Mouse (Mus musculus): ENCODE measurements around the gene Ppard. TPM values are rescaled to one million over a fixed set of nuclear protein-coding genes. Genes with fewer than 3 reads are reported as not detected.

Gene Ppard
- 2.1 and 2.9 TPM in 2 replicates for polyA plus RNA-seq (2015; fragmentation: Nextera tagmentation; extraction: Ambion mirVana)

GRCm38 (mm10) chr17:28232475-28233060, at the start of gene Ppard:
Gene Ppard, plus strand, starts transcription at chr17:28232700.
- under 1% methylated on average over 42 of the region's 57 CpGs for WGBS
- peaks cover 12% of the 10 kb centered on the region for H3K4me1 ChIP-seq
- peak within 1 kb of the TSS; percentile 75 for H3K4me2 ChIP-seq
- H3K27me3 ChIP-seq, result peaks cover 3% of the 10 kb centered on the region; the same call in 1 of the 2 replicates
- ATAC-seq (ENCODE audit: borderline replicate concordance, extremely low read depth, low FRiP score, low TSS enrichment), result peak; percentile 95
- peak within 1 kb of the TSS; percentile 91 for H3K9ac ChIP-seq
- no peaks in the 10 kb centered on the region for H3K36me3 ChIP-seq
- peak within 1 kb of the TSS; percentile 86 for H3K4me3 ChIP-seq
- H3K27ac ChIP-seq, result peak within 1 kb of the TSS; percentile 86
- H3K9me3 ChIP-seq, result no peaks in the 10 kb centered on the region

DNA sequence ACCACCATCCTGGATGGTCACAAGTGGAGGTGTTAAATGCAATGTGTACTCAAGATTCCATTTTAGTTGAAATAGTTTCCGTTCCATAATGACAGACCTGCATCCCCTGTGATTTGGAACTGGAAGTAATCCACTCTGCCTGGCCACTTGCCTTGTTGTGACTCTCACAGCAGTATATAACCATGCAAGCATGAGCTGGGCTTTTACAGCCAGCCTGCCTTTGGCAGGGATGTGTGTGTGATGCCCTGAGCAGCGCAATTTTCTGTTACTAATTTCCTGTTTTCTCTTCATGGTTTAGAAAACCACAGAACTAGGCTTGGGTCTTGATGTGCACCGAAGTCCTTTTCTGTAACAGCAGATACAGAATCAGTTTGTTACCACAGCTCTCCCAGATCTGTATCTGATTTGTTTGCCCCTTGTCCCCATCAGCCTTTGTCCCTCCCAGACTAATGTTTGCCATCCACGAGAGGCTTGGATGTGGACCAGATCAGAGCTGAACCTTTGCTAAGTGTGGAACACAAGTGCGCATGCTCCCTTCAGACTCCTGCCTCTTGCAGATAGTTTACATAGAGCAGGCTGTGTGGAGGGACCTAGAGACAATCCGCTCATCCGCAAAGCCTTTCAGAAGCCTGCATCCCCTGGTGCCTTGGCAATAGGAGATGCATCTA, 47.4 kb upstream of the Ppard start:
- ATAC-seq (ENCODE audit: borderline replicate concordance, extremely low read depth, low FRiP score, low TSS enrichment), result no peak
- WGBS, result 68% methylated on average over 7 of the region's 7 CpGs
- H3K4me3 ChIP-seq, result no peak overlapping the region
- H3K27me3 ChIP-seq, result no peaks in the 10 kb centered on the region
- H3K4me2 ChIP-seq, result no peak overlapping the region
- H3K4me1 ChIP-seq, result peaks cover 25% of the 10 kb centered on the region
- H3K9me3 ChIP-seq, result no peaks in the 10 kb centered on the region
- H3K9ac ChIP-seq, result no peak overlapping the region
- H3K27ac ChIP-seq, result no peak overlapping the region
- peaks cover 5% of the 10 kb centered on the region; the same call in 1 of the 2 replicates for H3K36me3 ChIP-seq

- ATAC-seq (ENCODE audit: borderline replicate concordance, extremely low read depth, low FRiP score, low TSS enrichment), result no peak
- peaks cover 25% of the 10 kb centered on the region; the same call in 1 of the 2 replicates for H3K36me3 ChIP-seq
- 85% methylated on average over 5 of the region's 5 CpGs for WGBS
- H3K4me2 ChIP-seq, result no peak overlapping the region
- peaks cover 6% of the 10 kb centered on the region; the same call in 1 of the 2 replicates for H3K4me1 ChIP-seq
- no peak overlapping the region for H3K27ac ChIP-seq
- H3K4me3 ChIP-seq, result no peak overlapping the region
- no peaks in the 10 kb centered on the region for H3K9me3 ChIP-seq
- H3K9ac ChIP-seq, result no peak overlapping the region
- H3K27me3 ChIP-seq, result no peaks in the 10 kb centered on the region
Measured at GRCm38 (mm10) chr17:28188313-28188712, 44.2 kb upstream of the Ppard start.

- Histone ChIP-seq H3K4me1 (0 out of 2 replicates have a peak, but pooled peaks cover 4% of the 10 kb centered on the region), H3K27me3 (no peaks in the 10 kb centered on the region), H3K36me3 (peaks cover 49% of the 10 kb centered on the region), H3K9ac (no peak overlapping the region), H3K9me3 (no peaks in the 10 kb centered on the region), H3K4me3 (no peak overlapping the region), H3K4me2 (no peak overlapping the region), H3K27ac (no peak overlapping the region)
- ATAC-seq (ENCODE audit: borderline replicate concordance, extremely low read depth, low FRiP score, low TSS enrichment), result no peak
- WGBS, result 56% methylated on average over 1 of the region's 1 CpGs
Measured at GRCm38 (mm10) chr17:28192754-28193153, 39.7 kb upstream of the Ppard start.

DNA sequence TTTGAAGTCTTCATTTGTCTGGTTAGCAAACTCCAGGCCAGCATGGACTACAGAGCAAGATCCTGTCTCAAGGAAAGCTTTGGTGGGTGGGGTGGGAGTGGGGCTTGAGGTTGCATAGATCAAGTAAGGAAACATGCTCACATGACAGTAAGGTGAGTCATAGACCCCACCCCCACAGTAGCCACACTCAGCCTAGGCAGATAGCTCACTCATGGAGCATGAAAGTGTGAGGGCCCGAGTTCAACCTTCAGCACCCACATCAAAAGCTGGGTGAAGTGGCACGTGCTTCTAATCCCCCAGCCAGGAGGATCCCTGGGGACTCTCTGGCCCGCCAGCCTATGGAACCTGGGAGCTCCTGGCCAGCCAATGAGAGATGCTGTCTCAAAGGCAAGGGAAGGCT, 38.9 kb upstream of the Ppard start:
- Histone ChIP-seq H3K4me3 (no peak overlapping the region), H3K9me3 (no peaks in the 10 kb centered on the region), H3K36me3 (peaks cover 54% of the 10 kb centered on the region), H3K27me3 (no peaks in the 10 kb centered on the region), H3K4me1 (0 out of 2 replicates have a peak, but pooled peaks cover 8% of the 10 kb centered on the region), H3K9ac (no peak overlapping the region), H3K4me2 (no peak overlapping the region), H3K27ac (no peak overlapping the region)
- ATAC-seq (ENCODE audit: borderline replicate concordance, extremely low read depth, low FRiP score, low TSS enrichment), result no peak
- WGBS, result 92% methylated on average over 3 of the region's 3 CpGs

- Histone ChIP-seq H3K36me3 (peaks cover 58% of the 10 kb centered on the region), H3K27ac (no peak overlapping the region), H3K9ac (no peak overlapping the region), H3K4me1 (0 out of 2 replicates have a peak, but pooled peaks cover 8% of the 10 kb centered on the region), H3K4me3 (no peak overlapping the region), H3K9me3 (no peaks in the 10 kb centered on the region), H3K4me2 (no peak overlapping the region), H3K27me3 (no peaks in the 10 kb centered on the region)
- ATAC-seq (ENCODE audit: borderline replicate concordance, extremely low read depth, low FRiP score, low TSS enrichment), result no peak
- 94% methylated on average over 10 of the region's 10 CpGs for WGBS
Measured at GRCm38 (mm10) chr17:28195033-28195432, 37.5 kb upstream of the Ppard start.

- 50% methylated on average over 18 of the region's 18 CpGs for WGBS
- ATAC-seq (ENCODE audit: borderline replicate concordance, extremely low read depth, low FRiP score, low TSS enrichment), result no peak
- Histone ChIP-seq H3K27me3 (no peaks in the 10 kb centered on the region), H3K4me2 (no peak overlapping the region), H3K4me3 (no peak overlapping the region), H3K36me3 (peaks cover 58% of the 10 kb centered on the region), H3K4me1 (0 out of 2 replicates have a peak, but pooled peaks cover 8% of the 10 kb centered on the region), H3K9me3 (no peaks in the 10 kb centered on the region), H3K9ac (no peak overlapping the region), H3K27ac (no peak overlapping the region)
Measured at GRCm38 (mm10) chr17:28197646-28198045, 34.9 kb upstream of the Ppard start.

- Histone ChIP-seq H3K9me3 (no peaks in the 10 kb centered on the region), H3K27me3 (no peaks in the 10 kb centered on the region), H3K36me3 (peaks cover 52% of the 10 kb centered on the region; the same call in 1 of the 2 replicates), H3K9ac (no peak overlapping the region), H3K4me1 (peaks cover 11% of the 10 kb centered on the region; the same call in 1 of the 2 replicates), H3K27ac (no peak overlapping the region), H3K4me2 (no peak overlapping the region), H3K4me3 (no peak overlapping the region)
- ATAC-seq (ENCODE audit: borderline replicate concordance, extremely low read depth, low FRiP score, low TSS enrichment), result peak; percentile 66; the same call in 1 of the 2 replicates
- WGBS, result 62% methylated on average over 14 of the region's 14 CpGs
Measured at GRCm38 (mm10) chr17:28201982-28202381, 30.5 kb upstream of the Ppard start.

DNA sequence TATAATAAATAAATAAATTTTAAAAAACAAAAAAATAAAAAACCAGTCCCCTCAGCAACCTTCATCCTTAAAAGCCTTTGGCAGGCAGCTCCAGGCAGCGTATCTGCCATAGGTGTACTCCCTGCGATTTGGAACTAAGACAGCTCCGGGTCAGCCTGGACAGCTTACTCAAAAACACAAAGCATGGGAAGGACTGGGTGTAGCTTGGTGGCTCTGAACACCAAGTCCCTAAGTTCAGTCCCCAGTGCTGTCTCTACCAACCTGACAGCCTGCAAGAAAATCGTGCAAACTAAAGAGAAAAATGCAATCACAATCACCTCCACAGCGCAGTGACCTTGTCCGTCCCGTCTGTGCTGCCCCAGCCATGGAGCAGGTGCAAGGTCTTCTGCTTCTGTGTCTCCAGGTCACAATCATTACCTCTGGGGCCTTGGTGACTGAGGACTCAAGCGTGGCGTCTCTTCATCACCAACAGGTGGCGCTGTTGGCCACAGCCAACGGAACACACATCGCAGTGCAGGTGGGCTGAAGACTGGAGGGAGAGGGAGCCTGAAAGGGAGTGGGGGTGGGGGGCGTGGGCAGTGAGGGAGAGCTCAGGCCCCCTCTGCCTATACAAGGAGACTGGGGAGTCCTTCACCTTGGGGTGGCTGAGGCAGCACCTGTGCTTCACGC, 28.3 kb upstream of the Ppard start:
- Histone ChIP-seq H3K4me2 (no peak overlapping the region), H3K4me3 (no peak overlapping the region), H3K27ac (no peak overlapping the region), H3K27me3 (no peaks in the 10 kb centered on the region), H3K36me3 (peaks cover 40% of the 10 kb centered on the region; the same call in 1 of the 2 replicates), H3K9ac (no peak overlapping the region), H3K9me3 (no peaks in the 10 kb centered on the region), H3K4me1 (peaks cover 14% of the 10 kb centered on the region)
- no peak for ATAC-seq (ENCODE audit: borderline replicate concordance, extremely low read depth, low FRiP score, low TSS enrichment)
- WGBS, result 41% methylated on average over 14 of the region's 14 CpGs

DNA sequence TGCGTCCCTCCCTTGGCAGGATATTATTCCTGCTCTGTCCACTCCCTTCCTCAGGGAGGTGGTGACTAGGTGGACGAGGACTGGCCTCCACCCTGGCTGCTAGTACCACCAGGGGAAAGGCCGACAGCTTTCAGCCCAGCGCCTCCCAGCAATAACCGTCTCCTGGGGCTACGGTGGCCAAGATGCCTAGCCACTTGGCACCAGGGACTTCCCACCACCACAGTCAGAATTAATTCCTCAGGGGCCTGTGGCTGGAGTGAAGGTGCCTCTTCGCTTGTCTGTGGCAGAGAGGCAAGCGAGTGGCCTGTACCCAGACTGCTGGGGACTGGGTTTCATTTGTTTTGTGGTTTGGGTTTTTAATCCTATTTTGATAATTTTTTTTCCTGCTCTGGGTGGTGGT, 27.1 kb upstream of the Ppard start:
- Histone ChIP-seq H3K9ac (no peak overlapping the region), H3K4me2 (no peak overlapping the region), H3K27ac (no peak overlapping the region), H3K4me1 (peaks cover 14% of the 10 kb centered on the region), H3K27me3 (no peaks in the 10 kb centered on the region), H3K36me3 (peaks cover 30% of the 10 kb centered on the region; the same call in 1 of the 2 replicates), H3K4me3 (no peak overlapping the region), H3K9me3 (no peaks in the 10 kb centered on the region)
- ATAC-seq (ENCODE audit: borderline replicate concordance, extremely low read depth, low FRiP score, low TSS enrichment), result no peak
- WGBS, result 86% methylated on average over 8 of the region's 8 CpGs

- 64% methylated on average over 8 of the region's 8 CpGs for WGBS
- Histone ChIP-seq H3K27ac (peak overlapping the region; percentile 72), H3K27me3 (no peaks in the 10 kb centered on the region), H3K36me3 (peaks cover 19% of the 10 kb centered on the region; the same call in 1 of the 2 replicates), H3K9me3 (no peaks in the 10 kb centered on the region), H3K9ac (0 out of 2 replicates have a peak overlapping the region, but pooled peaks have one; percentile 16), H3K4me3 (no peak overlapping the region), H3K4me2 (no peak overlapping the region; the same call in 1 of the 2 replicates), H3K4me1 (peaks cover 14% of the 10 kb centered on the region)
- ATAC-seq (ENCODE audit: borderline replicate concordance, extremely low read depth, low FRiP score, low TSS enrichment), result no peak
Measured at GRCm38 (mm10) chr17:28207092-28207491, 25.4 kb upstream of the Ppard start.

Measured in lung, embryonic 15.5 days (tissue).